Mouse (Mus musculus) bone marrow, adult 2 months (tissue): ENCODE measurements around the gene Dpm1.
A peak's percentile ranks its signal among the peaks of the same experiment; 100 is the strongest.

Source experiments
- CTCF ChIP-seq: fragments of 200-500 bp; IDR thresholded peaks from 2 replicates; pipeline ENCODE4 v1.5.1; 2011; ENCODE audit warnings: low read length, control low read depth; ENCODE audit not compliant: control insufficient read depth, insufficient read depth
- POLR2A ChIP-seq: fragments of 200-500 bp; IDR thresholded peaks from 2 replicates; pipeline ENCODE4 v1.6.1; 2011; ENCODE audit warnings: low read depth, mild to moderate bottlenecking, control low read depth, low read length, borderline replicate concordance; ENCODE audit not compliant: control insufficient read depth

DNA sequence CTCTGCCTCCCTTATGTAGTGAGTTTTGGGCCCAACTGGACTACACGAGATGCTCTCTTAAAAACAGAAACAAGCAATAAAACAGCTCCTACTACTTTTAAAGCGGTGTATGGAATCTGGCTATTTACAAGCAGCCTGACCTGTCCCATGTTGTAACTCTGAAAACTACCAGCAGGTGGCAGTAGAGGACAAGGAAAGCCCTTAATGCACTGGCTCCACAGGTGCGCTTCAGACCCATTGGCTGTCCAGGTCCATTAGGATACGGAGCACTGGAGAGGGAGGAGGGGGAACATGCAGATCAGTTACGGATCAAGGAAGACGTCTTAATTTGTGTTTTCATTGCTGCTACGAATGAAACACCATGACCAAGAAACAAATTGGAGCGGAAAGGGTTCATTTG, 19.9 kb upstream of the Dpm1 start:
- TF ChIP-seq CTCF (peak; percentile 89), POLR2A (no peak)
